Mouse (Mus musculus) midbrain, embryonic 15.5 days (tissue): ENCODE results near the gene Pxdn. TPM values are rescaled to one million over a fixed set of nuclear protein-coding genes. Genes with fewer than 3 reads are reported as not detected.

Experiments used
- ATAC-seq: fragments of 200-750 bp; cut with Nextera tagmentation; replicated peaks from 2 replicates; pipeline ENCODE4 v1.8.0; 2017; ENCODE audit warnings: moderate TSS enrichment
- H3K27ac ChIP-seq: fragments of 300-500 bp; sonication (generic); 2 replicates; pipeline ENCODE4 v1.5.1; 2015; ENCODE audit warnings: mild to moderate bottlenecking, inconsistent platforms
- H3K27me3 ChIP-seq: fragments of 300-500 bp; sonication (generic); replicated peaks from 2 replicates; pipeline ENCODE4 v1.6.1; 2015; ENCODE audit warnings: inconsistent platforms
- H3K36me3 ChIP-seq: fragments of 300-500 bp; sonication (generic); replicated peaks from 2 replicates; pipeline ENCODE4 v1.6.1; 2015; ENCODE audit warnings: inconsistent platforms
- H3K4me1 ChIP-seq: fragments of 300-500 bp; sonication (generic); 2 replicates; pipeline ENCODE4 v1.6.1; 2015; ENCODE audit warnings: inconsistent platforms
- H3K4me2 ChIP-seq: fragments of 300-500 bp; sonication (generic); 2 replicates; pipeline ENCODE4 v1.6.1; 2015; ENCODE audit warnings: inconsistent platforms, mild to moderate bottlenecking, moderate library complexity
- H3K4me3 ChIP-seq: fragments of 300-500 bp; sonication (generic); 2 replicates; pipeline ENCODE4 v1.5.1; 2015; ENCODE audit warnings: mild to moderate bottlenecking, inconsistent platforms
- H3K9ac ChIP-seq: fragments of 300-500 bp; sonication (generic); 2 replicates; pipeline ENCODE4 v1.6.1; 2015; ENCODE audit warnings: mild to moderate bottlenecking, inconsistent platforms
- H3K9me3 ChIP-seq: fragments of 300-500 bp; sonication (generic); 2 replicates; pipeline ENCODE4 v1.6.1; 2016; ENCODE audit warnings: inconsistent platforms
- WGBS: fragments of 180-500 bp; shearing (Covaris S2); methylation state at CpG from one replicate; pipeline ENCODE4 v1.1.7; 2015; ENCODE audit warnings: mixed read lengths; 5-methylcytosine and 5-hydroxymethylcytosine counted together
- polyA plus RNA-seq: library from polyadenylated mRNA; unstranded; fragments of >200 nt; fragmentation: Nextera tagmentation; extraction: Ambion mirVana; gene quantifications from 2 replicates; pipeline ENCODE4 v1.2.1, GENCODE M21; 2015

Gene Pxdn
- polyA plus RNA-seq, 1 experiment from 2014 or later = 52.3 TPM

DNA sequence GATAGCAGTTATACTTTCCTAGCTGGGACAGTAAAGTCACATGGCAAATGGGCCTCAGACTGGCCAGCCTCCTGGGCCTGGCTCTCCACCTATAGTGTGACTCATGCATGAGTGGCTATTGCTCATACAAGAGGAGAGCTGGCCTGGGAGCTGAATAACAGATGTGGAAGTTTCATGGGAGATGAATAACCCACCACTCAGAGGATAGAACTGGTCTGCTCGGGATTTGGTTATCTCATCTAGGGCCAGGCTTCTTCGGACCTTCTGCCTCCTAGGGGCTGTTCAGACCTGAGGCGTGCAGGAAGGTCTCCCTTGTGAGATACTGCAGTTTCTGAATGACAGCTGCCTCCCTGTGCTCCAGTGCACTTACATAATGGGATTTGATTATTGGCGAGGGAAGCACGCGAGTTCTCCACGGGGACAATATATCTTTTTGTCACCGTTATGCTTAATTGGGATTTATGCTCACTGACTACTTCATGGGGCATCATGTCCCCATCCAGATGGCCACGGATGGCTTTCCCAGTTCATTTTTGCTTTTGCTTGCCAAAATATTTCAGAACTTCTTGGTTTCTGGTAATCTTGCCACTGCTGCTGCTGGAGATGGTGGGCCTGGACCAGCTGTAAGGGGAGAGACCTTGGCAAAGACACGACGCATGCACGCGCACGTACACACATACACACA is 66.4 kb downstream of the Pxdn start:
- Histone ChIP-seq H3K9me3 (no peaks in the 10 kb centered on the region), H3K4me1 (no peaks in the 10 kb centered on the region; the same call in 1 of the 2 replicates), H3K4me2 (no peak overlapping the region), H3K27me3 (no peaks in the 10 kb centered on the region), H3K27ac (peak overlapping the region; percentile 50; the same call in 1 of the 2 replicates), H3K4me3 (no peak overlapping the region), H3K36me3 (peaks cover 50% of the 10 kb centered on the region), H3K9ac (no peak overlapping the region)
- ATAC-seq = no peak; the same call in 1 of the 2 replicates
- 53% methylated on average over 14 of the region's 14 CpGs for WGBS

DNA sequence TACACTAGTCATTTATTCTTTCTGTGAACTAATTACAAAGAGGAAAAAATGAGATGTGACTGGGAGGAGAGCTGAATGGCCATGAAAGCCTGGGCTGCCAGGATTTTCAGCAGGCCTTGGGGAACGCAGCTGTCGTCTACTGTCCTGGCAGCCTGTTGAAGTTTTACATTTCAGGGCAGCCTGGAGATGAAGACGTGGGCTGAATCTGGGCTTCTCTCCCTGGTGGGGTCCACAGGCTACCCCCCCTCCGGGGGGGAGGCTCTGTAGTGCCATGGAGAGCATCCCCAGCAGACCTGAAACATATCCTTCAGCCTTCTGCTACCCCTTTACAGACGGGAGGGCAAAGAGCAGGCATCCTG is 66.9 kb downstream of the Pxdn start:
- no peak for ATAC-seq
- Histone ChIP-seq H3K4me2 (no peak overlapping the region), H3K27ac (peak overlapping the region; percentile 50; the same call in 1 of the 2 replicates), H3K9me3 (no peaks in the 10 kb centered on the region), H3K27me3 (no peaks in the 10 kb centered on the region), H3K36me3 (peaks cover 50% of the 10 kb centered on the region), H3K4me3 (no peak overlapping the region), H3K9ac (no peak overlapping the region), H3K4me1 (no peaks in the 10 kb centered on the region; the same call in 1 of the 2 replicates)
- WGBS = 62% methylated on average over 5 of the region's 5 CpGs

DNA sequence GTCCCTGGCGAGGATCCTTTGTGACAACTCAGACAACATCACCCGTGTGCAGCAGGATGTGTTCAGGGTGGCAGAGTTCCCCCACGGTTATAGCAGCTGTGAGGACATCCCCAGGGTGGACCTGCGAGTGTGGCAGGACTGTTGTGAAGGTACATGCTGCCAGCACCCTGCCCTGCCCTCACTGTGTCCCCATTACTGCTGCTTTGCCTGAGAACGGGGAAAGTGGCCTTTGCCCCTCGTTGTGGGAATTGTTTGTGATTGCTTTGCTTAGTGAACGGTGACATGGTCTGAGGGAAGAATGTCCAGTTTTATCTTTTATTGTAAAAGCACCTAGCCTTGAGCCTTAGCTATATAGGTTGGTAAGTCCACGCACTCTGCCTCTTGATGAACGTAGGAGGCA is 69.2 kb downstream of the Pxdn start:
- WGBS = 83% methylated on average over 9 of the region's 9 CpGs
- no peak overlapping the region for H3K27ac ChIP-seq
- no peak overlapping the region for H3K9ac ChIP-seq
- H3K4me1 ChIP-seq = no peaks in the 10 kb centered on the region; the same call in 1 of the 2 replicates
- H3K4me2 ChIP-seq = no peak overlapping the region
- no peaks in the 10 kb centered on the region for H3K27me3 ChIP-seq
- ATAC-seq = no peak
- peaks cover 46% of the 10 kb centered on the region for H3K36me3 ChIP-seq
- H3K4me3 ChIP-seq = no peak overlapping the region
- H3K9me3 ChIP-seq = no peaks in the 10 kb centered on the region

DNA sequence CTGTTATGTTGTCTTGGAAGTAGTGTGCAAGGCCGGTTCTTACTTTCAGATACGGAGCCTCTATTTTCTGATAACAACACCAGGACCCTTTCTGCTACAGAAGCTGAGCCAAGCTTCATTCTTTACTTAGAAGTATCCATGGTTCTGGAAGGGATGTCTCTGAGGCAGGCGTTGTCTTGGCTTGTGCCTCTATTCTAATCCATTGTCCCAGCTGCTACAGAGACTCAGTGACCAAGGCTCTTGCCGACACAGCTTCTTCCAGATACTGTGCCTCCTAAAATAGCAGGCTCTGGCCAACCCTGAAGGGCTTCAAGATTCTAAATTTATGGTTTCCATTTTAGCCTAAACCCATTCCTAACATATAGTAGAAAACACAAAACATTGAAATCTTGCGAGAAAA is 71.3 kb downstream of the Pxdn start:
- Histone ChIP-seq H3K4me2 (no peak overlapping the region), H3K27me3 (no peaks in the 10 kb centered on the region), H3K4me1 (no peaks in the 10 kb centered on the region; the same call in 1 of the 2 replicates), H3K4me3 (no peak overlapping the region), H3K9me3 (no peaks in the 10 kb centered on the region), H3K27ac (no peak overlapping the region), H3K36me3 (peaks cover 47% of the 10 kb centered on the region), H3K9ac (no peak overlapping the region)
- WGBS = 85% methylated on average over 5 of the region's 5 CpGs
- ATAC-seq = no peak

DNA sequence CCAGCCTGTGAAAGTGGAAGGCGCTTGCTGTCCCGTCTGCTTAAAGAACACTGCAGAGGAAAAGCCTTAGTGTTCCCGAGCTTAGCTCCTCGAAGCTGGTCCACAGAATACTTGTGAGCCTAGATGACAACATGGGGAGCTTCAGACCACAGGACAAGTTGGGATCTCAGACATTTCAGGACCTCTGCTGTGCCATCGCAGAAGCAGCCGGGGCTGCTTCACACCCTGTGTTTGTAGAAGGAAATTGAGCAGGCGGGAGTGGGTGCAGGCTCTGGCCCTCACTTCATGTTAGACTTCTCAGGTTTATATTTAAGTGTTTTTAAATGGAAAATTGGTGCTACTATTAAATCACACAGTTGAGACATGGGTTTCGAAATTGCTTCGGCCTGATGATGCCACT is 78.1 kb downstream of the Pxdn start:
- Histone ChIP-seq H3K4me3 (no peak overlapping the region), H3K4me1 (no peaks in the 10 kb centered on the region), H3K4me2 (no peak overlapping the region), H3K9me3 (no peaks in the 10 kb centered on the region), H3K9ac (no peak overlapping the region), H3K36me3 (peaks cover 30% of the 10 kb centered on the region), H3K27ac (no peak overlapping the region), H3K27me3 (no peaks in the 10 kb centered on the region)
- no peak for ATAC-seq
- 89% methylated on average over 9 of the region's 9 CpGs for WGBS

DNA sequence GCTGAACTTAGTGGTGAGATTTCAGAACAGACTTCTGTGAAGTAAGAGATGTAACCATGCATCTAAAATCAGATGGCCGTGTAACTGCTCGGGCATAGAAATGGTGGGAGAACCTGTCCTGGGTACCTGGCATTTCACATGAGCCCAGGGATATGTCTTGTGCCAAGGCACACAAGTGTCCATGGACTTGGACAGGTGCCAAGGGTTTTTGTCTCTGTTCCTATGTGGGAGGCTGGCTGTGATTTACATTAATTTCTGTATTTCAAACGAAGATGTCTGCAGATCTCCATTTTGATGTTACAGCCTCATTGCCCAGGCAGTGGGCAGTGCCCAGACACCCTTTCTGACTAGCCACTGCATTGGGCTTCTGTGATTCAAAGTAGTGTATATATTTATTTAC is 79.7 kb downstream of the Pxdn start:
- Histone ChIP-seq H3K27me3 (no peaks in the 10 kb centered on the region), H3K9ac (no peak overlapping the region), H3K27ac (no peak overlapping the region), H3K4me2 (no peak overlapping the region), H3K36me3 (peaks cover 20% of the 10 kb centered on the region), H3K4me1 (no peaks in the 10 kb centered on the region), H3K4me3 (no peak overlapping the region), H3K9me3 (no peaks in the 10 kb centered on the region)
- ATAC-seq = no peak; the same call in 1 of the 2 replicates
- 88% methylated on average over 3 of the region's 3 CpGs for WGBS

DNA sequence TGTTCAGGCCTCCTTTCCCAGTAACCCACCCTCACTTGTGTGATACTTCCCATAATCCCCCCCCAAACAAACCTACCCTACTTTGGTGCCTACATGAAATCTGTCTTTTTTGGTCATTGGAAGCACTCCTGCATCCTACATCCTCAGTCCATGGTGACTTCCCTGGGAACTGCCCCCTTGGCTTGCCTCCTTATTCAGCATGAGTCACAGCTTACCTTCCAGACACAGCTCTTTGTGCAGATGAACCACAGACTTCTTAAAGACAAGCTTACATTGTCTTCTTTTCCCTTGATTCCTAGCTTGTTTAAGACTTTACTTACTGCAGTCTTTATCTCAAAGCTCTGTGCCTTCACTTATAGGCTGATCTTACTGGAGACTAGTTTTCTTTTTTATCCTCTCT is 83.0 kb downstream of the Pxdn start:
- no peak for ATAC-seq
- Histone ChIP-seq H3K9ac (no peak overlapping the region), H3K4me1 (no peaks in the 10 kb centered on the region), H3K4me2 (no peak overlapping the region), H3K9me3 (no peaks in the 10 kb centered on the region), H3K36me3 (peaks cover 6% of the 10 kb centered on the region), H3K4me3 (no peak overlapping the region), H3K27ac (no peak overlapping the region), H3K27me3 (no peaks in the 10 kb centered on the region)

DNA sequence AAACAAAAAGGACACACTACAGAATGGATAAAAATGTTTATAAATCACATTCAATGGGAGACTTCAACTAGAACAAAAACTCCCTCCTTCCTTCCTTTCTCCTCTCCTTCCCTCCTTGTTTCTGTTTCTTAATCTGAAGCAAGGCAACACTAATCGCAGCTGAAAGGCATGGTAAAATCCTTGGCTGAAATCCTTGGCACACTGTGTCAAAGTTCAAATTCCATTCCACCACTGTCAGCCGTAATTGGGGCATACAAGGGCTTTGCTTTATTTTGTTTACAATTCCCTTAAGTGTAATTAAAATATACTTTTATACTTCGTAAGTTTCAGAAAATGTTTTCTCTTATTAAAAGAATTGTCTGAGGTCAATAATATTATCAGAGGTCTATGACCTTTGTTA is 86.1 kb downstream of the Pxdn start:
- no peaks in the 10 kb centered on the region for H3K9me3 ChIP-seq
- no peak for ATAC-seq
- H3K27ac ChIP-seq = no peak overlapping the region
- no peak overlapping the region for H3K4me2 ChIP-seq
- H3K4me1 ChIP-seq = no peaks in the 10 kb centered on the region
- H3K9ac ChIP-seq = no peak overlapping the region
- no peaks in the 10 kb centered on the region for H3K27me3 ChIP-seq
- 22% methylated on average over 3 of the region's 3 CpGs for WGBS
- no peak overlapping the region for H3K4me3 ChIP-seq
- H3K36me3 ChIP-seq = peaks cover 3% of the 10 kb centered on the region

DNA sequence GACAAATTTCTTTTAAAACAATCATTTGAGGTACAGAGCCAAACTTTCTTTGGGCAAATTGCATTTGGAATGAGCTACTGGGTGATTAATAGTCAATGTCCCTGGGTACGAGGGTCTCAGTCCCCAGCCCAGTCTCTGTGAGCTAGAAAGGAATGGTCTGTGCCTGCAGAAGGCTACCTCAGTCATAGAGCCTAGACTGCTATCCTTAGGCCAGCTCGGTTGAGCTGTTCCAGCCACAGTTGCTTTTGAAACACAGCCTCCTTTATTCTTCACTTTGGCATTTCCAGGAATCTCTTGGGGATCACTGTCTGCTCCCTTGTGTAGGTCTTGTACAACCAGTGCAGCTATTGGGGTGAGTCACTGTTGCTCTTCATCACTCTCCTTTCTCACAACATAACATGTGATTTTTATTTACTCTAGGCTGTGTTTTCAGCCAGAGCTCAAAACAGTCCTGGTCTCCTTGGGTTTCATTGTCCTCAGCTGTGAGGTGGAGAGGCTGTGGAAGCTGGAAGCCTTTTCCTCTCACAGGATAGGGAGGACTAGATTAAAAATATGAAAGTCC is 86.9 kb downstream of the Pxdn start:
- no peaks in the 10 kb centered on the region for H3K9me3 ChIP-seq
- no peak overlapping the region for H3K27ac ChIP-seq
- H3K9ac ChIP-seq = no peak overlapping the region
- WGBS = 46% methylated on average over 2 of the region's 2 CpGs
- H3K4me3 ChIP-seq = no peak overlapping the region
- H3K4me1 ChIP-seq = no peaks in the 10 kb centered on the region
- H3K36me3 ChIP-seq = peaks cover 3% of the 10 kb centered on the region; the same call in 1 of the 2 replicates
- ATAC-seq = no peak
- no peak overlapping the region for H3K4me2 ChIP-seq
- H3K27me3 ChIP-seq = no peaks in the 10 kb centered on the region

DNA sequence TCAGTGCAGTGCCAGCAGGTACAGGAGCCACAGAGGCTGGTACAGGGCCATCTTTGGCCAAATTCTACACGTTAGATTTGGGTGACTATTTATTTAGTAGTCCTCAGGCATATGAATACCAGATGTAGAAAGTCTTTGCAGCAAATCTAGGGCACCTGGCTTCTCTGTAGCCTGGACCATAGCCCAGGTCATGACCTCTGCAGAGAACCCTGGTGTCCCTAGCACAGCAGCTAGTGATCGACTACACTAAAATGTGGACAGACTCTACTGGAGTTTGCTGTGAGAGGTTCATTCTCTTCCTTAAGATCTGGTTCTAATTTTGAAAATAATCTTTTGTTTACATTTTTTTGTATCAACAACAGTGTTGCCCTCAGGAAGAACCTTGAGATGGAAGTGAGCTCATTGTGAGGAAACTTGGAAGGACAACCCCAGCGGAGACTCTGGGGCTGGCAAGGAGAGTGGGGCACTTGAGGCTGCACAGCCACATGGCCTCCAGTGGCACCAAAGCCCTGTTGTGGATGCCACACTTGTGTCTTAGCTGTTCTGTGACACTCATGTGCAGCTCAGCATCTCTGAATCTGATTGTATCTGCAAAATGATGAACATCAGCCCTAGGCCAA is 90.4 kb downstream of the Pxdn start:
- no peak overlapping the region for H3K27ac ChIP-seq
- H3K4me2 ChIP-seq = no peak overlapping the region
- no peak for ATAC-seq
- no peaks in the 10 kb centered on the region for H3K9me3 ChIP-seq
- WGBS = 91% methylated on average over 3 of the region's 3 CpGs
- no peak overlapping the region for H3K4me3 ChIP-seq
- 0 out of 2 replicates have a peak, but pooled peaks cover 3% of the 10 kb centered on the region for H3K36me3 ChIP-seq
- no peaks in the 10 kb centered on the region for H3K27me3 ChIP-seq
- no peak overlapping the region for H3K9ac ChIP-seq
- H3K4me1 ChIP-seq = no peaks in the 10 kb centered on the region

DNA sequence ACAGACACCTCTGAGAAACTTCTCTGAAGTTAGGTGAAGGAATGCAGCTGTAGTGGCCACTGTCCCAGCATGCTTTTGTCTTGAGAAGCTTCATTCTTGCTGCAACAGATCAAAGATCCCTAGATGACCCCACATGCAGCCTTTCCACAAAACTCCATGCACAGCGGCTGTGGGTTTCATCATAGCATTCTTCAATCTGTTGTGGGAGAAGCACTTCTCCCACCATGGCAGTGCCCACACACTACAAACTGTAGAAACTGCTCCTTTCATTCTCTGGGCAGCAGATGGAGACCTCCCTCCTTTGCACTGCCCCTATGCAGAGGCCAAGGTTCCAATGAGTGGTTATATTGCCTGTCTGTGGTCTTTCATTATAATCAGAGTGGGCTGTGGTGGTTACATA is 91.7 kb downstream of the Pxdn start:
- ATAC-seq = no peak
- H3K4me2 ChIP-seq = no peak overlapping the region
- no peaks in the 10 kb centered on the region for H3K4me1 ChIP-seq
- no peaks in the 10 kb centered on the region for H3K27me3 ChIP-seq
- no peak overlapping the region for H3K4me3 ChIP-seq
- H3K36me3 ChIP-seq = no peaks in the 10 kb centered on the region
- 94% methylated on average over 1 of the region's 1 CpGs for WGBS
- H3K9me3 ChIP-seq = no peaks in the 10 kb centered on the region
- H3K9ac ChIP-seq = no peak overlapping the region
- no peak overlapping the region for H3K27ac ChIP-seq

DNA sequence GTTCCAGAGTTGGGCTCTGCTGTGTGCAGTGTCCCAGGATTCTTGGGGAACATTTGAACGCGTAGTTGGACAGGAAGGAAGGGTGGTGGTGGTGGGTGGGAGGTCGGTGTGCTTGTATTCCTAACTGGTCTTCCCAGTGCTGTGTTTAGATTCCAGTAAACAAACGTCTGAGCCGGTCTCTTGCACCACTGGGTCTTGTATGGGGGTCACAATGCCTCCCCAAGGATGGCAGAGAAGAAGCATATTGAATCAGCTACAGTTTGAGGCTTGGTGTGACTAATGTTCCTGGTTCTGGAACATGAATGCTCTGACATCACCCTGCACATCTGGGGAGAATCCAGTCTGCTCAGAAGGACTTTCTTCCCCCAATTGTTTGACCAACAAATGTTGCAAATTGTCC is 93.2 kb downstream of the Pxdn start:
- Histone ChIP-seq H3K4me3 (no peak overlapping the region), H3K36me3 (no peaks in the 10 kb centered on the region), H3K4me1 (no peaks in the 10 kb centered on the region), H3K9me3 (no peaks in the 10 kb centered on the region), H3K4me2 (no peak overlapping the region), H3K9ac (no peak overlapping the region), H3K27ac (no peak overlapping the region), H3K27me3 (no peaks in the 10 kb centered on the region)
- ATAC-seq = no peak
- WGBS = 85% methylated on average over 5 of the region's 5 CpGs

DNA sequence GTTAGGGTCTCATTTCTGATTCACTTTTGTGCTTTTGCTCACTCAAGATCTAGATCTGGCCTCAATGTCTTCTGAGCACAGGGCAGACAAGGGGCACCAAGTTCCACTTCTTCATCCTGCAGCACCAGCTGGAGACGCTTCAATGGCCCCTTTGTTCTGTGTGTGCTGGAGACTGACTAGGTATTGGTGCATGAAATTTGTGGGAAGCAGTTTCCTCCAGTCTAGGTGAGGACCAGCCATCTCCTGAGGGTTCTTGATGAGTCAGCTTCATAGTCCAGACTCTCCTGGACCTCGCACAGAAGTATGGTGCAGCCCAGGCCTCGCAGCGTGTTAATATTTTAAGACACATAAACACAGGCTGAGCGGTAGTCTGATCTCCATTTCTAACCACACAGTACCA is 97.3 kb downstream of the Pxdn start:
- WGBS = 89% methylated on average over 5 of the region's 5 CpGs
- no peak overlapping the region for H3K27ac ChIP-seq
- no peaks in the 10 kb centered on the region for H3K36me3 ChIP-seq
- no peak overlapping the region for H3K9ac ChIP-seq
- ATAC-seq = no peak
- peaks cover 5% of the 10 kb centered on the region; the same call in 1 of the 2 replicates for H3K4me1 ChIP-seq
- no peak overlapping the region for H3K4me2 ChIP-seq
- no peak overlapping the region for H3K4me3 ChIP-seq
- no peaks in the 10 kb centered on the region for H3K27me3 ChIP-seq
- no peaks in the 10 kb centered on the region for H3K9me3 ChIP-seq
